Mouse (Mus musculus) C2C12 (cell line): Measurements from ENCODE around the gene Abcg1. TPM values are rescaled to one million over a fixed set of nuclear protein-coding genes. Genes with fewer than 3 reads are reported as not detected.

Experiments used
- H3K27me3 ChIP-seq: one replicate; pipeline ENCODE4 v1.6.1; 2011; ENCODE audit not compliant: control insufficient read depth, insufficient read depth, insufficient read length
- H3K36me3 ChIP-seq: one replicate; pipeline ENCODE4 v1.6.1; 2011; ENCODE audit not compliant: control insufficient read depth, insufficient read depth
- H3K4me3 ChIP-seq: one replicate; pipeline ENCODE4 v1.5.1; 2011; ENCODE audit warnings: mild to moderate bottlenecking, control low read depth; ENCODE audit not compliant: poor library complexity, insufficient read depth, severe bottlenecking
- H3K79me2 ChIP-seq: one replicate; pipeline ENCODE4 v1.6.1; 2011; ENCODE audit not compliant: control insufficient read depth, insufficient read depth
- H3K79me3 ChIP-seq: one replicate; pipeline ENCODE4 v1.6.1; 2011; ENCODE audit warnings: low read depth, control low read depth
- H3ac ChIP-seq: one replicate; pipeline ENCODE3; 2011; ENCODE audit warnings: low read depth; ENCODE audit not compliant: control insufficient read depth, insufficient read length
- CEBPB ChIP-seq: IDR thresholded peaks from one replicate; pipeline ENCODE4 v1.6.1; 2011; ENCODE audit warnings: low read depth, mild to moderate bottlenecking, control low read depth, moderate library complexity
- CTCF ChIP-seq: IDR thresholded peaks from one replicate; pipeline ENCODE4 v1.5.1; 2011; ENCODE audit not compliant: control insufficient read depth, insufficient read depth, insufficient read length
- FOSL1 ChIP-seq: IDR thresholded peaks from one replicate; pipeline ENCODE4 v1.8.0; 2011; ENCODE audit warnings: mild to moderate bottlenecking, low read length; ENCODE audit not compliant: poor library complexity, insufficient read depth, severe bottlenecking
- MAX ChIP-seq: IDR thresholded peaks from one replicate; pipeline ENCODE4 v1.6.1; 2011; ENCODE audit warnings: mild to moderate bottlenecking, control low read depth
- MYOD1 ChIP-seq: IDR thresholded peaks from one replicate; pipeline ENCODE4 v1.6.1; 2011; ENCODE audit warnings: low read depth; ENCODE audit not compliant: control insufficient read depth, insufficient read length
- MYOG ChIP-seq: IDR thresholded peaks from one replicate; pipeline ENCODE4 v1.6.1; 2011; ENCODE audit not compliant: control insufficient read depth, insufficient read length; ENCODE audit errors: extremely low read depth
- USF1 ChIP-seq: IDR thresholded peaks from one replicate; pipeline ENCODE4 v1.6.1; 2011; ENCODE audit warnings: low read depth, mild to moderate bottlenecking, control low read depth, moderate library complexity
- polyA plus RNA-seq: library from polyadenylated mRNA; unstranded; fragments of >200 nt; fragmentation: generic; extraction: Trizol; gene quantifications from one replicate; pipeline ENCODE4 v1.2.1, GENCODE M21; 2012; ENCODE audit warnings: missing spikeins

Abcg1 gene
- polyA plus RNA-seq, 1 experiment, result 0.46 TPM

DNA sequence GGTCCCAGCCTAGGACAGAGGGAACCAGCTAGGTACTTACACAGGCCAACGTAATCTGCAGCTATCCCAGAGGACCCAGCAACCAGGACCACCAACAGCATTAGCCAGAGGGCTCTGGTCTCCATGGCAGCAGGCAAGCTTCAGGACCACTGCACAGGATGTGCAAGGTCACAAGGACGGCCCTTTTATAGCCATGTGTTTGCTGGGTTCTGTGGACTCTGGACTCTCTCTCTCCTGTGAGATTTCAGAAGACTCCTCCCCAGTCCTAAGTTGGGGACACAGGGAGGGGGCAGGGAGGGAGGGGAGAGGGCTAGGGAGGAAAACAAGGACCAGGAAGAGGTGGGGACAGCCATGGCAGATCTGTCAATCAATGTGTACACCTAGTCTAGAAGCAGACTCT lies 72.0 kb downstream of the Abcg1 start, which contains the start of gene Tff3:
Tff3 (minus strand) TSS at position 195 of the 400 bp plus-strand sequence.
- Histone ChIP-seq H3K4me3 (no peak within 1 kb of the TSS), H3K36me3 (no peaks in the 10 kb centered on the region), H3ac (no peak within 1 kb of the TSS), H3K27me3 (no peaks in the 10 kb centered on the region), H3K79me3 (no peaks in the 10 kb centered on the region), H3K79me2 (no peaks in the 10 kb centered on the region)
- TF ChIP-seq CEBPB (no peak), FOSL1 (no peak), MYOD1 (no peak), MAX (no peak), USF1 (no peak), CTCF (no peak), MYOG (no peak)

- Histone ChIP-seq H3ac (no peak overlapping the region), H3K36me3 (no peaks in the 10 kb centered on the region), H3K4me3 (no peak overlapping the region), H3K79me3 (no peaks in the 10 kb centered on the region), H3K27me3 (no peaks in the 10 kb centered on the region), H3K79me2 (no peaks in the 10 kb centered on the region)
- TF ChIP-seq MAX, result no peak
- peak; percentile 38 for TF ChIP-seq MYOD1
Measured at GRCm38 (mm10) chr17:31131269-31131821, 73.9 kb downstream of the Abcg1 start.

- H3K79me2 ChIP-seq, result no peaks in the 10 kb centered on the region
- H3K36me3 ChIP-seq, result no peaks in the 10 kb centered on the region
- H3ac ChIP-seq, result no peak overlapping the region
- no peaks in the 10 kb centered on the region for H3K79me3 ChIP-seq
- no peaks in the 10 kb centered on the region for H3K27me3 ChIP-seq
- H3K4me3 ChIP-seq, result no peak overlapping the region
- TF ChIP-seq MYOD1 (no peak), MAX (no peak), CEBPB (no peak), FOSL1 (no peak), MYOG (no peak), USF1 (no peak), CTCF (no peak)
Measured at GRCm38 (mm10) chr17:31133776-31134175, 76.3 kb downstream of the Abcg1 start.

DNA sequence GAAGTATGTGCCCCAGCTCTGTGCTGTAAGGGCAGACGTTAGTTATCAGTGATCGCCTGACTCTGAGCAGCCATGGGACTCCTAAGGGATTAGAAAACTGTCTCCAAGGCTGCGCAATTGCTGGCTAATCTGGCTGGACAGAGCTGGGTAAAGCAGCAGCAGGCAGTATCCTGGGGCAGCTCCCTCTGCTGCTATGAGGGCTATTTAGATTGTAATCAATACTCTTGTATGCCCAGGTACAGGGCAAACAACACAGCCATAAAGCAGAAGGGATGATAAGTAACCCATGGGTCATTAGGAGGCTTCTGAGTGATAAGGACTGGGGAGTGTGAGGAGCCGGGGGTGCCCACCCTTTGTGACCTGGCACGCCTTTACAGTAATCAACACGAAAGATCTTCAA lies 77.4 kb downstream of the Abcg1 start:
- Histone ChIP-seq H3K79me2 (no peaks in the 10 kb centered on the region), H3K36me3 (no peaks in the 10 kb centered on the region), H3K4me3 (no peak overlapping the region), H3K27me3 (peaks cover 3% of the 10 kb centered on the region), H3K79me3 (no peaks in the 10 kb centered on the region), H3ac (no peak overlapping the region)
- TF ChIP-seq CEBPB, result no peak
- TF ChIP-seq MYOG, result no peak
- TF ChIP-seq USF1, result no peak
- TF ChIP-seq MYOD1, result no peak
- TF ChIP-seq CTCF, result no peak
- TF ChIP-seq FOSL1, result no peak
- no peak for TF ChIP-seq MAX

GRCm38 (mm10) chr17:31136291-31136690 lies 78.8 kb downstream of the Abcg1 start:
- TF ChIP-seq MYOG (no peak), CEBPB (no peak), MYOD1 (no peak), USF1 (no peak)
- Histone ChIP-seq H3K79me3 (no peaks in the 10 kb centered on the region), H3K36me3 (no peaks in the 10 kb centered on the region), H3K27me3 (peaks cover 3% of the 10 kb centered on the region), H3ac (no peak overlapping the region), H3K79me2 (no peaks in the 10 kb centered on the region), H3K4me3 (no peak overlapping the region)

DNA sequence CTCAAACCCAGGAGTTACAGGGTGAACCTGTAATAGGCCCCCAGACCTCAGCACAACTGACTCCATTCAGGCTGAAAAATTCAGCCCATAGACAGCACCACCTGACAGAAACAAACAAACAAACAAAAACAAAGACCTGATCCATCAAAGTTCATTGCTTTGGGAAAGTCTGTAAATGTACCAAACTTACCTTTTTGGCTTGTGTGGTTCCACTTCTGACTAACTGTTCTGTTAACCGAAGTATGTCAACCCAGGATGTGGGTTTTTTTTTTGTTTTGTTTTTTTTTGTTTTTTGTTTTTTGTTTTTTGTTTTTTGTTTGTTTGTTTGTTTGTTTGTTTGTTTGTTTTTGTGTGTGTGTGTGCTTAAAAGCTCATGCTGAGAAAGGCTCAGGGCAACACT lies 79.3 kb downstream of the Abcg1 start:
- Histone ChIP-seq H3K36me3 (no peaks in the 10 kb centered on the region), H3K4me3 (no peak overlapping the region), H3ac (no peak overlapping the region), H3K79me3 (no peaks in the 10 kb centered on the region), H3K27me3 (peaks cover 3% of the 10 kb centered on the region), H3K79me2 (no peaks in the 10 kb centered on the region)
- no peak for TF ChIP-seq USF1
- TF ChIP-seq CEBPB, result no peak
- no peak for TF ChIP-seq CTCF
- no peak for TF ChIP-seq FOSL1
- no peak for TF ChIP-seq MYOD1
- no peak for TF ChIP-seq MYOG
- no peak for TF ChIP-seq MAX
